Mouse (Mus musculus) testis, adult 2 months (tissue): ENCODE results near the gene Thsd4.

Experiments used
- CTCF ChIP-seq: fragments of 200-500 bp; IDR thresholded peaks from 2 replicates; pipeline ENCODE4 v1.5.1; 2012; ENCODE audit warnings: low read depth, mild to moderate bottlenecking, inconsistent platforms, low read length, moderate library complexity; ENCODE audit not compliant: control insufficient read depth, insufficient read depth, insufficient replicate concordance
- POLR2A ChIP-seq: fragments of 200-500 bp; IDR thresholded peaks from 2 replicates; pipeline ENCODE4 v1.6.1; 2012; ENCODE audit warnings: low read depth, mild to moderate bottlenecking, inconsistent platforms, low read length, moderate library complexity; ENCODE audit not compliant: control insufficient read depth

DNA sequence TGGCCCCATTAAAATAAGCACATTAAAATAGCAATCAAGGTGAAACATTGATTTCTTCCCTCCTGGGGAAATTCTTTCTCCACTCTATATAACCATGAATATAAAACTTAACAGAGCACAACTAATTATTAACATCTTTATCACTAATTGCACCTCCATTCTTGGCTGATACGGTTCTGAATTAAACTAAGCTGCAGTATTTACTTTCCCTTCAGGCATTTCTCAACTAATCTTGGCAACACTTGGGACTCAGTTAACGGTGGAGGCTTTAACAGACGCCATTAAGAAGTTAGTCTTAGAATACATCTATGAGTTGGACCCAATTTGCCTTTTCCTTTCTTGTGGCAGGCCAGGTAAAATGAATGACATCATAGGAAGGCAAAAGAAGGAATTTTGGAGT lies 125.8 kb downstream of the Thsd4 start:
- TF ChIP-seq POLR2A (no peak), CTCF (no peak)
